8 mouse cellular contexts compared by ENCODE assay signal in the genomic region with DNA sequence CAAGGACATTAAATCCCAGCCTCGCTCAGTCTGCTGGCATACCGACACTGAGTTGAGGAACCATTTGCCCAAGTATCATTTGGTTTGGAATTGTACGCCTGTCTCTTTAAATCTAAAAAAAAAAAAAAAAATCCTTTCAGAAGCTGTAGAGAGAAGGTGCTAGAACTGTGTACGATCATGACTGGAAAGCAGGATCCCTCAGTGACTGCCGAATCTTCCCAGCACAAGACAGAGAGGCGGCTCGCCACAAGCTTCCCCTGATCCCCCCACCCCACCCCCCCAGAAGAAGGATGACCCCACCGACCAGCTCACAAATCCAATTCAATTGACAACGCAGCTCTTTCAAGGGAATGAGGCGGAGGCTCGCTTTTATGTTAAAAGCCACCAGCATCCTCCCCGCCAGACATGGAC. TPM values are rescaled to one million over a fixed set of nuclear protein-coding genes. Genes with fewer than 3 reads are reported as not detected.
DNase-seq lines count a peak whose midpoint lies in the region; ATAC-seq and TF ChIP-seq lines count a peak whose summit lies in the region.

No protein-coding gene starts in this region.

- no peaks in the 10 kb centered on the region for H3K27me3 ChIP-seq in heart, postnatal 0 days (ENCODE audit: control insufficient read depth, insufficient read depth, low read length)
- peaks cover 14% of the 10 kb centered on the region for H3K27me3 ChIP-seq in midbrain, embryonic 10.5 days (ENCODE audit: low read depth, poor library complexity, severe bottlenecking)

- no peak for TF ChIP-seq EP300 in heart, postnatal 0 days (IDR thresholded peaks at IDR 0.05; ENCODE audit: low read depth)

- no peaks in the 10 kb centered on the region for H3K4me1 ChIP-seq in lung, adult 2 months (ENCODE audit: control insufficient read depth, insufficient read depth, low read length)
- H3K4me1 ChIP-seq in cortical plate, adult 2 months (ENCODE audit: control insufficient read depth, insufficient read depth, low read length): no peaks in the 10 kb centered on the region
- H3K4me1 ChIP-seq in heart, postnatal 0 days (ENCODE audit: control insufficient read depth, insufficient read depth): 0 out of 2 replicates have a peak, but pooled peaks cover 3% of the 10 kb centered on the region
- H3K4me1 ChIP-seq in midbrain, embryonic 10.5 days: peaks cover 35% of the 10 kb centered on the region

- H3K4me2 ChIP-seq in heart, postnatal 0 days (ENCODE audit: low read depth, low read length): peak overlapping the region; percentile 73

- H3K36me3 ChIP-seq in heart, postnatal 0 days (replicated peaks; ENCODE audit: control insufficient read depth, insufficient read depth, low read length): no peaks in the 10 kb centered on the region
- H3K36me3 ChIP-seq in midbrain, embryonic 10.5 days: no peaks in the 10 kb centered on the region

- H3K9ac ChIP-seq in heart, postnatal 0 days (replicated peaks; ENCODE audit: low read depth, low read length): peak overlapping the region; percentile 43; the same call in 1 of the 2 replicates

- peak; percentile 36; the same call in 1 of the 2 replicates for ATAC-seq in heart, postnatal 0 days (ENCODE audit: insufficient read depth, low read depth)

- WGBS in lung, adult 2 months: 38% methylated on average over 12 of the region's 12 CpGs
- WGBS in heart, postnatal 0 days: 9% methylated on average over 12 of the region's 12 CpGs
- 6% methylated on average over 12 of the region's 12 CpGs for WGBS in midbrain, embryonic 10.5 days

- H3K9me3 ChIP-seq in heart, postnatal 0 days (replicated peaks; ENCODE audit: control insufficient read depth, low read length): no peaks in the 10 kb centered on the region
- no peaks in the 10 kb centered on the region for H3K9me3 ChIP-seq in midbrain, embryonic 10.5 days (replicated peaks)

- intact Hi-C loops in gastrocnemius, postnatal 14 days (cut with DNase I; ENCODE audit: low total_unique reads): no loop called here

- TF ChIP-seq POLR2A in lung, adult 2 months (IDR thresholded peaks at IDR 0.05; ENCODE audit: borderline replicate concordance, extremely low read depth, low read depth, low read length): no peak
- peak; percentile 67 for TF ChIP-seq POLR2A in cortical plate, adult 2 months (IDR thresholded peaks at IDR 0.05; ENCODE audit: extremely low read depth, insufficient read depth, low read length)

- H3K27ac ChIP-seq in cortical plate, adult 2 months (ENCODE audit: insufficient read depth, low read length): peak overlapping the region; percentile 64
- no peak overlapping the region for H3K27ac ChIP-seq in heart, postnatal 0 days (ENCODE audit: low read depth)
- H3K27ac ChIP-seq in midbrain, embryonic 10.5 days (replicated peaks): peak overlapping the region; percentile 85

- no peak for DNase-seq in lung, adult 2 months
- DNase-seq in lung, postnatal 25 days (ENCODE audit: low spot score): no peak
- DNase-seq in heart, postnatal 0 days (ENCODE audit: low spot score): no peak
- no peak for DNase-seq in midbrain, embryonic 10.5 days (ENCODE audit: low spot score)
- DNase-seq in gastrocnemius, postnatal 14 days: no peak
- DNase-seq in natural killer cell, adult 2 months (ENCODE audit: low spot score in 2 of 2): no peak
- DNase-seq in lung, adult 18-20 months: no peak

- TF ChIP-seq CTCF in lung, adult 2 months (IDR thresholded peaks at IDR 0.05; ENCODE audit: insufficient read depth, low read length): no peak
- TF ChIP-seq CTCF in cortical plate, adult 2 months (IDR thresholded peaks at IDR 0.05; ENCODE audit: extremely low read depth, insufficient read depth, low read length): no peak
- no peak for TF ChIP-seq CTCF in heart, postnatal 0 days (IDR thresholded peaks at IDR 0.05; ENCODE audit: low read depth)

- H3K4me3 ChIP-seq in lung, adult 2 months (replicated peaks; ENCODE audit: extremely low read depth, low read depth, low read length): peak overlapping the region; percentile 28
- H3K4me3 ChIP-seq in cortical plate, adult 2 months (ENCODE audit: insufficient read depth, low read length): peak overlapping the region; percentile 68
- H3K4me3 ChIP-seq in heart, postnatal 0 days (ENCODE audit: low read depth, low read length): peak overlapping the region; percentile 48
- H3K4me3 ChIP-seq in midbrain, embryonic 10.5 days: peak overlapping the region; percentile 60

RNA-seq across cellular contexts. Expression of gene Pebp1, which starts 47.1 kb away (rescaled TPM):
- 273 and 368 TPM in 2 replicates for polyA plus RNA-seq in lung, adult 2 months (2012; rRNA removed)
- polyA plus RNA-seq in cortical plate, adult 2 months (2012; rRNA removed): 738 and 746 TPM in 2 replicates
- total RNA-seq in heart, postnatal 0 days (2014; rRNA removed; ENCODE audit: low replicate concordance): 871 and 905 TPM in 2 replicates
- 527 and 544 TPM in 2 replicates for polyA plus RNA-seq in heart, postnatal 0 days (2015; fragmentation: Nextera tagmentation; extraction: Ambion mirVana)
- 946 and 962 TPM in 2 replicates for polyA plus RNA-seq in midbrain, embryonic 10.5 days (2016; fragmentation: Nextera tagmentation; extraction: Ambion mirVana)
- 100 to 1,000 TPM; 293 to 295 TPM for total RNA-seq in gastrocnemius, postnatal 14 days (2021)
